Mouse (Mus musculus) left cerebral cortex, adult 11 months (tissue): ENCODE results near the gene Mmp25.

Experiments used
- DNase-seq: peaks from one replicate; pipeline ENCODE4 v3.0.0; 2022; ENCODE audit warnings: low spot score

Mmp25 gene

DNA sequence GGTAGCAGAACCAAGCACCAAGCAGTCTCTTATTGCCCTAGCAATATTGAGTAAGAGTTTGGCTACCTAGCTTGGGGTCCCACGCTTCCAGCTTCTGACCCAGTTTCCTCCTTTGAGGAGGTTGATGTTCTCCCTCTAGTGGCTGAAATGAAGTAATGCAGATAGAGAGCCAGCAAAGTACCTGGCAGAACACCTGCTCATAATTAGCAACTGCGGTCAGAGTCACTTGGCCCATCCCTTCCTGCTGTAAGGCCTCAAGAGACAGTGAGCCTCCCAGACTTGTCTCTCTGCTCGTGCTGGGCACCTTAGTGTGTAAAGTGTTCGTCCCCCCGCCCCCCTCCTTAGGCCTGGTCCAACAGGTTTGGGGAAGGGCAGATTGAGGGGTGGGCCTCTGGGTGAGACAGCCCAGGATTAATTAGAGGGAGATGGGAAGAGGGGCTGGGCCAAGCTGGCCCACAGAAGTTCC, 19.5 kb upstream of the Mmp25 start:
- DNase-seq: no peak

DNA sequence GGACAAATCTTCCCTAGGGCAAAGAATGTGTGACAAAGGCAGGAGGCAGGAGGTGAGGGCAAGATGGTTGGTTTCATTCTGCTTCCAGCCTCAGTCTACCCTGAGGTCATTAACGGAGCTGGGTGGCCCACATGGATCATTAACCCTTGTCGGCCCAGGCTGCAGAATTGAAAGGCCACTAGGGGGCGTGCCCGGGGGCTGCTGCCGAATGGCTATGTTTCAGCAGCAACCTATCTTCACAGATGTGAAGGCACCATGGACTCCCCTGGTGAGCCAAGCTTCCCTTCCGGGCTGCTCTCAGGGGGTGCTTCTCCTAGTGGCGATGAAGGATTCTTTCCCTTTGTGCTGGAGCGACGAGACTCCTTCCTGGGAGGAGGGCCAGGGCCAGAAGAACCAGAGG, 16.4 kb upstream of the Mmp25 start:
- no peak for DNase-seq

DNA sequence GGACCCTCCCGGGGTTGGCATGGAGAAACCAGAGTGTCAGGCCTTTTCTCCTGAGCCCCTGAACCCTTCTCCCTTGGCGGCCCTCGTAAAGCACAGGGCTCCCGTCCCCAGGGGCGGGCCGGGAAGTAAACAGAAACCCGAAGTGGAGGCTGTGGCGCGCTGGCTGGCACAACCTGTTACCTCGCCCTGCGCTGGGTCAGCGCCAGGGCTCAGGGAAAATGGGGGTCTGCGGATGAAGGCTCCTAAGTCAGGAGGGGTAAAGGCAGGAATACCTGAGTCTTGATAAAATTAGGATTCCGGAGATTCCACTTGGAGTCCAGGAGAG, 15.8 kb upstream of the Mmp25 start:
- DNase-seq: no peak

DNA sequence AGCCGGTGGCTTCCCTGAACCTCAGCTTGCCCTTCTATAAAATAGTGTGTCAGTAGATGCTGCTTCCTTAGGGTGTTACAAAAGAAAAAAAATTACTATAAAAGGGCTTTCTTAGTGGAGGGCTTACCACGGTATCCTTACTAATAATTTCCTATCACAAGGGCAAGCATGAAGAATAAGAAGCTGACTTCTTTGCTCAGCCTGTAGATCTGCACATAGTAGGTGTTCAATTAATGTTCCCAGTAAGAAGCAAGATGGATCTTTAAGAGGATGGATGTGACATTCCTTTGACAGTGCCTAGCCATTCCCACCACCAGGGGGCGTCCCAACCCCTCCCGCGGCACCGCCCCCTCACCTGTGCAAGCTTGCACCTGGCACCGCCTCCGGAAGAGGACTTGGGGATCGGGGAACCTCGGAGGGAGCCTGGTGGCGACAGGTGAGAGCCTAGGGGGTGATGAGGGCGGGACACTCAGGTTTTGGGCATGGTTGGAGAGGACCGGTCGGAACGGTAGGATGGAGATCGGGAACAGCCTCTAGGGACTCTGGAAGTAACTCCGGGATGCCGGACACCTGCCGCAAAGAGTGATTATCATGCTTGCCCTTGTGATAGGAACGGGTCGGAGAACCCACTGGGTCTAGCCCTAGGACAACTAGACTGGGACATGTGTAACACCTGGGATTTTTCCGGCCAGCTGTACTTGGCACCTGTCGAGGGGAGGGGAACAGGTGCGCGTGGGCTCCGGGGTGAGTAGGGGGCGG, 15.2 kb upstream of the Mmp25 start, which contains the start of gene Bicdl2:
Bicdl2 (plus strand) TSS at position 390 of the 759 bp plus-strand sequence.
- no peak for DNase-seq

DNA sequence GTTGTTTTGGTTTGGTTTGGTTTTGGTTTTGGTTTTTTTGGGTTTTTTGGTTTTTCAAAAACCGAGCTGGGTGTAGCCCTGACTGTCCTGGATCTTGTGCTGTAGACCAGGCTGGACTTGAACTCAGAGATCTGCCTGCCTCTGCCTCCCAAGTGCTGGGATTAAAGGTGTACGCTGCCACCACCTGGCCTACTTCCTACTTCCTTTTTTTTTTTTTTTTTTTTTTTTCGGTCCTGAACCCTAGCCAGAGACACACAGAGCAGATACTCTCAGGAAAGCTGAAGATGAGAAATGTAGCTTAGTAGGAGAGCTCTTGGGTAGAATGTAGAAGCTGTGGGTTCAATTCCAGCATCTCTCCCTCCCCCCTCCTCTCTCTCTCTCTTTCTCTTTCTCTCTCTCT, 13.4 kb upstream of the Mmp25 start:
- no peak for DNase-seq

DNA sequence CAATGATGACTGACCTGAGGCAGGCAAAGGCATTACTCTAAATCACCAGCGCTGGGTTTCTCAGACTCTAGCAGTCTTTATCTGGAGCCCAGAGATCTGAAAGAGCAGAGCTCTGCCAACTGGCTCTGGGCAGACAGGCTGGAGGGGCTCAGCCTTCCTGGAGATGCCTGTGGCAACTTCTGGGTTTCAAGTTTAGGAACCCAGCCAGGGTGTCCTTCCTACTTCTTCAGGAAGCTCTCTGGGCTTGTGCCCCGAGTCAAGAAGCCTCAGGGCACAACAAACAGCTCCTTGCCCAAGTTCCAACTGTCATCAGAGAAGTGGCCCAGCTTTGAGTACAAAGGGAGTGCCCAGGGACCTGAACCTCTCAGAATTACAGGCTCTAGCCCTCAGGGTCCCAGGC, 9.3 kb upstream of the Mmp25 start:
- DNase-seq: no peak

DNA sequence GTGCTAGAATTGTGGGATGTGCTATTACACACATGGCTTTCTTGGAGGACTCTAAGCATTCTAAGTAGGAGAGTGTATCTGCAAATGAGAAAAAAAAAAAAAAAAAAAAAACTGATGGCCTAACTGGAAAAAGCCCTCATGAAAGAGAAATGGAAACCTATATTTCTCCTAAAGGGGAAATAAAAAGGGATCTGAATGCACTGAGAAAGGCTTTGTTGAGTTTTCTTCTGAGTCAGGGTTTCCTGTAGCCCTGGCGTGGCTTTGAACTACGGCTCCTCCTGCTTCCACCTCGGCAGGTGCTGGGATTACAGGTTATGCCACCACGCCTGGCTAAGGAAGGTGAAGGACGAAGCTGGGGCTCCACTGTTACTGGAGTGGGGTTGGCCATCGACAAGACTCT, 8.9 kb upstream of the Mmp25 start:
- DNase-seq: no peak

DNA sequence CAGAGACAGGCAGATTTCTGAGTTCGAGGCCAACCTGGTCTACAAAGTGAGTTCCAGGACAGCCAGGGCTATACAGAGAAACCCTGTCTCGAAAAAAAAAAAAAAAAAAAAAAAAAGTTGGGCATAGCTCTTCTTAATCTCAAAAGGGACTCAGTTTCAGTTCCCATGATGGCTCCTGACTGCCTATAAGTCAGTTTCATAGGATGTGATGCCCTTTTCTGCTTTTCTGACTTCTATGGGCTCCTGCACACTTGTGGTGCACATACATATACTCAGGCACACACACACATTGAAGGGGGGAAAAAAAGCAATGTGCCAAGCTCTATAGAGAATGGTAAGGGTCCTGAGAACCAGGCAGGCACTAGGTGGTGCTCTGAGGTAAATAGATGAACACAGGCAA, 8.2 kb upstream of the Mmp25 start:
- DNase-seq: no peak

DNA sequence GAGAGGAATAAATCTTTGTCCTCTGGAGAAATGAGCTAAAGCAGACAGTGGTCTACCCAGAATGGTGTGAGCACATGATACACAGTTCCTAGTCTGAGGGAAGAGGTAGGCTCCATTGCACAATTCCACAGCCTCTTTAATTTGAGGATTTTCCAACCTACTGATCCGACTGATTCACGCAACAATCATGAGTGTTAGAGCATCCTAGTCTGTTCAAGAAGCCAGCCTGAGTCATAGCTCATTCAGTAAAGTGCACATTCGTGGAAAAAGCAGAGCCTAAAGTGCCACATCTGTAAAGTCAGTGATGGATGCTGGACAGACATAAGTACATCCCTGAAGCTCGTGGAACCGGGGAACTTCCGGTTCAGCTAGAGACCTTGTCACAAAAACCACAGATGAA, 6.3 kb upstream of the Mmp25 start:
- no peak for DNase-seq

DNA sequence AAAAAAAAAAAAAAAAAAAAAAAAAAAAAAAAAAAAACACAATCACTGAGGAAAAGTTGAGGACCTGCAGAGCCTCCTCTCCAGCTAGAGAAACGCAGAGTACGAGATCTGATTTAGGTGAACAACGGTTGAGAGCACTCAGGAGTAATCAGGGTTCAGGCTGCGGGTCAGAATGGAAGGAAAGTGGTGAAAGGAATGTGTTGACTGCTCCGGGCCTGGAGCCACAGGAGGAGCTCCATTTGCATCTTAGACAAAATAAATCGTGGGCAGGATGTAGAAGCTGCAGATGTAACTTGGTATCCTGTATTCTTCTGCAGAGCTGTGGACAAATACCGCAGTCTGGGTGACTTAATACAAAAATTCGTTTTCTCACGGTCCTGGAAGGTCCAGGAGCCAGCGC, 817 bp upstream of the Mmp25 start:
- no peak for DNase-seq

DNA sequence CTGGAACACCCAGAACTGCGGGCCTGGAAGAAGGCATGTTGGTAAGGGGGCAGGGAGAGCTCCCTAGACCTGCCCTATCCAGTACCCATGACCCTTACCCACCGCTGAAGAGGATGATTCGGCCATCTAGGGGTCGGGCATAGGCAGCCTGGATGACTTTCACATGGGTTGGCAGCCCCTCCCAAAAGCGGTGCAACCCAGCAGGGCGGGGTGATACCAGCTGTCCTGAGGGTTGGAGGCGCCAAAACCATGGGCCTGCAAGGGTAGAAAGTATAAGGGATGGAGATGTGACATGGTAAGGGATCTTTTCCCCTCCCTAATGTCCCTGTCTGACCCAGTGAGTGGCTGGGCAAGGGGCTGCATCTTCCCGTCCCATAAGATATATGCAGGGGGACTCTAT, 13.8 kb downstream of the Mmp25 start:
- DNase-seq: no peak

DNA sequence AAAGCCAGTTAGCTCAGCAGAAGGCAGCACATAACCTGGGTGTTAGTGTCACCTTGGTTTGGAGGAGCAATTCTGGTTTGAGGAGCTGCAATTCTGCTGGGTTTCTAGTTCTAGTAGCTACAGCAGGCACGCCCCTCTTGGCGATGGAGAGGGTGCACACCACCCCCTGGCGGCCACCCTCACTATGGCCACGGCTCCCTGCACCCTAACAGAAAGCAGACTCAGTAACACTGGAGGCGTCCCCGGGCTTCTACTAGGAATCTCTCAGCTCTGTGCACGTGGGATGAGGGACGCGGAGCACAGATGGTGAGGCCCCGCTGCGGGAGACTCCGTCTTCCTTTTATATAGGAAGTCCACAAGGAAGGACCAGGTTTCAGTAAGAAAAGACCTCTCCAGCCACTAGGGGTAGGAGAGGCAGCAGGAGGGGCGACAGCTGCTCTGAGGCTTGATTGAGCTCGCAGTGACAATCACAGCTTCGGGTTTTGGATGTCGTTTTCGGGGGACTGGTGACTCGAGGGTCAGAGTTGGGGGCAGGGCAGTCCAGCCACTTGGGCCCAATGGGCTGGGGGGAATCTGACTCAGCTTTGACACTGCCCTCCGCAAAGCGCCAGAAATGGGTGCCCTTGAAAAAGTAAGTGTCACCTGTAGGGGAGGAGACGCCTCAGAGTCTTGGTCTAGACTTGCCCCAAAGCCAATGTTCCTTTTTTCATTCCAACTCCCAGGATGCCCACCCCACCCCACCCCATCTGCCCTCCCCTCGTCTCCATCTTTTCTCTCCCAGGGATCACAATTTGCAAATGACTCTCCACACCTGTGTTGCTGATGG, 14.7 kb downstream of the Mmp25 start:
- DNase-seq: peak; percentile 68

DNA sequence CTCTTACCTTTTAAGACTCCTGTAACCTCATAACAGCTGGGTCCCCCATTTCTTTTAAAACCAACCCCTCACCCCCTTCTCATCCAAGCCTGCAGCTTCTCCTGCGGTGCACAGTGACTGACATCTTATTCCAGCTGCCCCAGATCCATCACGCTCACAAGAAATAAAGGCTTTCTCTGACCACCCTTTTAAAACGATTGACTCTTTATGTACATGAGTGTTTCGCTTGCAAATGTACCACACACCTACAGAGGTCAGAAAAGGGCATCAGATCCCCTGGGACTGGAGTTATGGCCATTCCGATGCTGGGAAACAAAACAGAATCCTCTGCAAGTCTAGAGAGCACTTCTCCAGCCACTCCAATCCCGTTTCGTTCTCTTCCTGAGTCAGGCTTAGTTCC, 17.3 kb downstream of the Mmp25 start:
- DNase-seq: no peak

DNA sequence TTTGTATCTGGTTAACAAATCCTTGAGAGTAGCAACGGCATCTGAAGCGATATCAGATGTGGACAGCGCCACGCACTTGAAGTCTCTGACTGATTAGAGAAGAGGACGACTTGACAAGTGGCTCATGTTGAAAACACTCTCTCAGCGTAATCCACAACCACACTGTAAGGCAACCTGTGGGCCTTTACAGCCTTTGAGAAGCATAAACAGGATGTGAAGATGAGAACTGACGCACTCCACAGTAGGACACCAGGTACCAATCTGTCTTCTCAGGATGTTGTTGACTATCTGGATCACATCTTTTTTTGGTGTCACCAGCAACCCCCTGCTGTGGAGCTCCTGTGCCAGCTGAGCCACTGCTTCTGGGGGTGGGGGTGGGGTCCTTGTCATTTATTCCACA, 24.7 kb downstream of the Mmp25 start:
- DNase-seq: no peak

DNA sequence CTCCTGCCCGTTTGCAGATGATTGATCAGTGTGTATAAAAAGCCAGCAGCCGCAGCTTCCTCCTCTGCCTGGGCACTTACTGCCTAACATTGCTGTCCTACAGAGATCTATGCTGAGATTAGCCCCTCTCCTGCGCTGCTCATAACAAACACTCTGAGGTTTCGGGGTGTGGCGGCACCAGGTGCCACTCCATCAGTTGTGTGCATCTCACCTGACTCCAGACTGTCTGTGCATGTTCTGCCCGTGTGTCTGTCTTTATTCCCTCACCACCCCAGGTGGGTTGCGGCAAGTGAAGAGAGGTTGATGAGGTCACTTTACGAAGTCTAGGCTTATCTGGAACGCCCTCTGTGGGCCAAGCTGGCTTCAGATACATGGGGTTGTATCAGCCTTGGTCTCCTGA, 28.0 kb downstream of the Mmp25 start:
- DNase-seq: no peak

DNA sequence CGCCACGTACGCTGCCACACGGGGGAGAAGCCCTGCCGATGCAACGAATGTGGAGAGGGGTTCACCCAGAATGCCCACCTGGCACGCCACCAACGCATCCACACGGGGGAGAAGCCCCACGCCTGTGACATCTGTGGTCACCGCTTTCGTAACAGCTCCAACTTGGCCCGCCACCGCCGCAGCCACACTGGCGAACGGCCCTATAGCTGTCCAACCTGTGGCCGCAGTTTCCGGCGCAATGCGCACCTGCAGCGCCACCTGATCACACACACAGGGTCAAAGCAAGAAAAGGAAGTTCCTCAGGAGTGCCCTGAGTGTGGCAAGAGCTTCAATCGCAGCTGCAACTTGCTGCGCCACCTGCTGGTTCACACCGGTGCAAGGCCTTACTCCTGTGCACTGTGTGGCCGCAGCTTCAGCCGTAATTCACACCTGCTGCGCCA, 34.7 kb downstream of the Mmp25 start:
- DNase-seq: no peak

DNA sequence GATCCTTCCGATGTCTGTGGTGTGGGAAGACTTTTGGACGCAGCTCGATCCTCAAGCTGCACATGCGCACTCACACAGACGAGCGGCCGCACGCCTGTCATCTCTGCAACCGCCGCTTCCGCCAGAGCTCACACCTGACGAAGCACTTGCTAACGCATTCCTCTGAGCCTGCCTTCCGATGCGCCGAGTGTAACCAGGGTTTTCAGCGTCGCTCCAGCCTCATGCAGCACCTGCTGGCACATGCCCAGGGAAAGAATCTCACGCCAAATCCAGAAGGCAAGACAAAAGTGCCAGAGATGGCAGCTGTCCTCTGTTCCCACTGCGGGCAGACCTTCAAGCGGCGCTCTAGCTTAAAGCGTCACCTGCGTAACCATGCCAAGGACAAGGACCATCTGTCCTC, 35.5 kb downstream of the Mmp25 start:
- no peak for DNase-seq

DNA sequence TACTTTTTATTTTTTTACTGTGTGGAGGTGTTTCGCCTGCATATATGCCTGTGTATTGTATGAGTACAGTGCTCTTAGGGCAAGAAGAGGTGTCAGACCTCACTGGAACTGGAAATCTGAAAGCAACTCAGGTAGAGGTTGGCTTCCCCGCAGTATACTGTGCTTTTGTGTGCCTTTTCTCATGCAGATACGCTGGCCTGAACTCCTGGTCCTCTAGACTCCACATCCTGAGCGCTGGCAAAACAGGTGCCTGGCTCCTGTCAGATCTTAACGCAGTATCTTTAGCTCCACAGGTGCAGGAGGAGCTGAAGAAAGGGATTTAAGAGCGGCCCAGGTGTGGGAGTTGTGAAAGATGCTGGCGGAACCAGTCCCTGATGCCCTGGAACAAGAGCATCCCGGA, 39.9 kb downstream of the Mmp25 start:
- no peak for DNase-seq

DNA sequence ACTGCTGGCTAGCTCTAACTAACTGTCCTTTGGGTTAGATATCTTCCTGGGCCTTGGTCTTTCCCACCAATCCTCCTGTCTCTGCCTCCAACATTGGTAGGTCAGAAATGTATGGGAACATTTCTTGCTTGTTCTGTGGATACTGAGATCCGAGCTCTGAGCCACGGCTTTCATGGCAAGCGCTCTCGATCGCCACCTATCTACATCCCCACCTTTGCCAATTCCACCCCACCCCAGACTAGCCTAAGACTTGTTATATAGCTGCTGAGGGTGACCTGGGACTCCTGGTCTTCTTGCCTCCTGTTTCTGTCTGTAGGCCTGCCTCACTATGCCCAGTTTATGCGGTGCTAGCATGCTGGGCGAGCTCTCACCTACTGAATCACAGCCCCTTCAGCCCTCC, 40.7 kb downstream of the Mmp25 start:
- no peak for DNase-seq

DNA sequence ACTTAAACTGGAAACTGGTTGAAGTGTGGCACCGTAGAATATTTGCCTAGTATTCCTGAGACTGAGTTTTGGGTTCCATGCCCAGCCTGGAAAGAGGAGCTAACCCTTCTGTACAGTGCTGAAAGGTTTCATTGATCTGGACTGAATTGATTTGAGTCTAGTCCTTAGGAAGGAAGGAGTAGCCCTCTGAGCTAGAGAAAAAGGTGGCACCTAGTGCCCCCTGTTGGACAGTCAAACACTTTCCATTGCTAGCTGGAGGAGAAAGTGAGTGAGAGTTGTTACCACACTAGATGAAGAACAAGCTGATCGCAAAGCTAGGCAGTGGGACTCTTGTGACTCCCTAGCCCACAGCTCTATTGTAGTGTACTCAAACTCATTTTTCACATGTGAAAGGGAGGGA, 41.5 kb downstream of the Mmp25 start:
- no peak for DNase-seq

DNA sequence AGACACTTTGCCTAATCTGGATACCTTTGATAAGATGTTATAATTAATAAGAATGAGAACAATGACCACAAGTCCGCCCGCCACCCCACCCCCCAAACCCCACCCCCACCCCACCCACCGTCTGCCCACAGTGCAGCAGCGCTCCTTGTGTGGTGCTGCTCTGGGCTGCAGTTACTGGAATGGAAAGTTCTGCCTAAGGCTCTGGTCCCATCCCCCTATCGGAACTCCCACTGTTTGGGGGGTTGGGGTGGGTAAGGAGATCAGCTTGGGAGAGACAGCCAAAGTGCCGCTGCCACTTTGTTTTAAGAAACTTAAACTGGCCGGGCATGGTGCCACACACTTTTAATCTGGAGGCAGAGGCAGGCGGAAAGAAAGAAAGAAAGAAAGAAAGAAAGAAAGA, 42.0 kb downstream of the Mmp25 start:
- DNase-seq: no peak

DNA sequence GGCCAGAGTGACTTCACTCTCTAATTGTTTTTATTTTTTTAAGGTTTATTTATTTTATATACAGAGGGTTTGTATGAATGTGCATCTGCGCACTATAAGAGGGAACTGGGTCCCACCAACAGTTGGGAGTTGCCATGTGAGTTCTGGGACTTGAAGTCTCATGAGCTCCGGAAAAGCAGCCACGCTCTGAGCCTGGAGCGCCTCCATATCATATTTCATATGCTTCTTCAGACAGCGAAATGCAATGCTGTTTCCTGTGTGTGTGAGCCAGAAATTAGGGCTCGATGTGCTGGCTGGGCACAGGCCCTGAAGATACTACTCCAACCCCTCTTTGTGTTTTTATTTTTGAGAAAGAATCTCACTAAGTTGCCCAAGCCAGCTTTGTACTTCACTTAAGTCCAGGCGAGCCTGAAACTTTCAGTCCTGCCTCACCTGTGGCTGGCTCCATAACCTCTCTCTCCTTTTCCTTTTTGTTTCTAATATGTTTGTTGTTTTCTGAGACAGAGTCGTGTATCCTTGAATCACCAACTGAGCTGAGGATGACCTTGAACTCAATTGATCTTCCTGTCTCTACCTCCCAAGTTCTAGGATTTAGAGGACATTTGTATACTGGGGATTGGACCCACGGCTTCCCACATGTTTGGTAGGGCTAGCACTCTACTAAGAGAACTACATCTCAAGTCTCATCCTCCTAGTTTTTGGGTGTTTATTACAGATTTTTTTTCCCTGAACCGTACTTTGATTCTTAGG, 43.1 kb downstream of the Mmp25 start:
- no peak for DNase-seq
